Mouse (Mus musculus): Measurements from ENCODE around the gene Zdhhc22. TPM values are rescaled to one million over a fixed set of nuclear protein-coding genes. Genes with fewer than 3 reads are reported as not detected.

Gene Zdhhc22
- total and polyA plus RNA-seq, 3 experiments = not detected

DNA sequence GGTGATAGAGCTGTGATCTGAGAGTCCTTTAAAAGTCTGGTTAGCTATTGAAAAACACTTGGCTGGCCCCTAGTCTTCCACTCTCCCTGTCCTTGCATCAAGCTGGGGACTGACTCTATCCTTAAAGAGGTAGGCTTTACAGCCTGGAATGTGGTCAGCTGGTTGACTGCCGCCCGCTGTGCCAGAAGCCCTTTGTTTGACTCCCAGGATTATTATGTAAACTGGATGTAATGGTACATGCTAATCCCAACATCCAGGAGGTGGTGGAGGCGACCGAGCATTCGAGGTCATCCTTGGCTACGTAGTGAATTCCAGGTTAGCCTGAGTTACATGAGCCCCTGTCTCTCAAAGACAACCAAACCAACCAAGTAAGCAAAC lies 57.7 kb downstream of the Zdhhc22 start:
- Histone ChIP-seq H3K9ac (ENCODE audit: insufficient read depth, low read depth) (no peak overlapping the region), H3K79me2 (replicated peaks; ENCODE audit: control insufficient read depth, extremely low read depth, insufficient read depth, poor library complexity, severe bottlenecking) (no peaks in the 10 kb centered on the region), H3K27ac (ENCODE audit: insufficient read depth, low read depth) (no peak overlapping the region), H3K4me1 (ENCODE audit: control insufficient read depth in 1 of 2, insufficient read depth in 2 of 2) (peaks cover 0 to 7% of the 10 kb centered on the region in 2 experiments; a peak in 1 of 4 replicates), H3K4me2 (ENCODE audit: insufficient read depth, low read depth, poor library complexity, severe bottlenecking) (no peak overlapping the region), H3K4me3 (replicated peaks in 1 of 3; ENCODE audit: low read depth in 2 of 3, low read length in 2 of 3, poor library complexity in 1 of 3) (no peak overlapping the region), H3K27me3 (replicated peaks) (no peaks in the 10 kb centered on the region), H3K36me3 (replicated peaks in 1 of 2; ENCODE audit: control insufficient read depth in 1 of 2, insufficient read depth in 1 of 2, low read length in 1 of 2) (no peaks in the 10 kb centered on the region), H3K9me3 (replicated peaks; ENCODE audit: low read length) (peaks cover 16% of the 10 kb centered on the region)
- TF ChIP-seq SMC3 (IDR thresholded peaks at IDR 0.05; ENCODE audit: low read depth, low read length) = no peak
- no peak for TF ChIP-seq IRF4 (IDR thresholded peaks at IDR 0.05; ENCODE audit: low read depth, low read length)
- TF ChIP-seq NRF1 (IDR thresholded peaks at IDR 0.05; ENCODE audit: low read depth, low read length) = no peak
- TF ChIP-seq CHD2 (IDR thresholded peaks at IDR 0.05; ENCODE audit: low read length) = no peak
- no peak for TF ChIP-seq BHLHE40 (IDR thresholded peaks at IDR 0.05; ENCODE audit: low read depth, low read length)
- no peak for TF ChIP-seq E2F4 (IDR thresholded peaks at IDR 0.05; ENCODE audit: insufficient replicate concordance, low read depth, low read length)
- TF ChIP-seq EP300 (IDR thresholded peaks at IDR 0.05; ENCODE audit: low read length) = no peak
- no peak for TF ChIP-seq CHD1 (IDR thresholded peaks at IDR 0.05; ENCODE audit: low read depth, low read length)
- dilution Hi-C loops (cut with MboI; ENCODE audit: extremely low pct_ligation_motif_present, extremely low pct_unique_long_range_greater_than_20kb, low sequenced_read_pairs) = no loop called here
- DNase-seq (ENCODE audit: extremely low read depth) = no peak
- in situ Hi-C loops (cut with MboI; ENCODE audit: low pct_ligation_motif_present, low pct_unique_long_range_greater_than_20kb, low sequenced_read_pairs) = loop anchor here (10.0 kb wide), 1 partner anchor 158 kb away; no protein-coding TSS in a partner anchor

DNA sequence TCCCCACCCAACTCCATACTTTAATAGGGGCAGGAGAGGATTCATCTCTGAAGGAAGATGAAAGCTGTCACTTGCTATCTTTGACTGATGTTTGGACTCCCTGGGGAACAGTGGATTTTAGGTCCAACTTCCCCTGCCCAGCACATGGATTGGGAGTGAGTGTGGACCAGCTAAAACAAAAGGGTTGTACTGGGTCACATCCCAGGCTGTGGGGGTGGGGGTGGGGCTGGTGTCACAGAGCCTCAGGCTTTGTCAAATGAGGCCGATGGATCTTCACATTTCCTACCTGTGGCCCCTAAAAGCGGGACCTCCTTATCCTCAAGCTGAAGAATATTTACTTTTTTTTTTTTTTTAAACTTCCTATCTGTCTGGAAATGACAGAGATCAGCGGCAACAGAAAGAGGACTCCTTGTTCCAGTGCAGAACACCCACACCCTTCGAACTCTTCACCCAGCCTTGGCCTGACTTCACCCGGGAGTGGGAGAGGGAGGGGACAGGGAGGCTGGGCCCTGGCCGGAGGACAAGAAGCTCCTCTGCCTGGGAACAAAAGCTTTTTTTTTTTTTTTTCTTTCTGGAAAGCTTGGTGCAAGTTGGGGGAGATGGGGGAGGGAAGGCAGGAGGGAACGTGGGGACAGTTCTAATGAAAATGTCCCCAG lies 58.2 kb downstream of the Zdhhc22 start:
- no peak for DNase-seq (ENCODE audit: extremely low read depth)
- in situ Hi-C loops (cut with MboI; ENCODE audit: low pct_ligation_motif_present, low pct_unique_long_range_greater_than_20kb, low sequenced_read_pairs) (loop anchor here (10.0 kb wide), 1 partner anchor 157 kb away; no protein-coding TSS in a partner anchor), dilution Hi-C loops (cut with MboI; ENCODE audit: extremely low pct_ligation_motif_present, extremely low pct_unique_long_range_greater_than_20kb, low sequenced_read_pairs) (no loop called here)
- Histone ChIP-seq H3K4me2 (ENCODE audit: insufficient read depth, low read depth, poor library complexity, severe bottlenecking) (no peak overlapping the region), H3K36me3 (replicated peaks in 1 of 2; ENCODE audit: control insufficient read depth in 1 of 2, insufficient read depth in 1 of 2, low read length in 1 of 2) (no peaks in the 10 kb centered on the region), H3K9ac (ENCODE audit: insufficient read depth, low read depth) (no peak overlapping the region), H3K79me2 (replicated peaks; ENCODE audit: control insufficient read depth, extremely low read depth, insufficient read depth, poor library complexity, severe bottlenecking) (no peaks in the 10 kb centered on the region), H3K9me3 (replicated peaks; ENCODE audit: low read length) (peaks cover 18% of the 10 kb centered on the region), H3K4me3 (replicated peaks in 1 of 3; ENCODE audit: low read depth in 2 of 3, low read length in 2 of 3, poor library complexity in 1 of 3) (no peak overlapping the region), H3K27me3 (replicated peaks) (no peaks in the 10 kb centered on the region), H3K27ac (ENCODE audit: insufficient read depth, low read depth) (no peak overlapping the region), H3K4me1 (ENCODE audit: control insufficient read depth in 1 of 2, insufficient read depth in 2 of 2) (peaks cover 0 to 5% of the 10 kb centered on the region in 2 experiments; a peak in 1 of 4 replicates)
- TF ChIP-seq CHD1 (IDR thresholded peaks at IDR 0.05; ENCODE audit: low read depth, low read length) = no peak
- TF ChIP-seq SIN3A (IDR thresholded peaks at IDR 0.05; ENCODE audit: low read length) = no peak
- no peak for TF ChIP-seq CTCF (conservative IDR thresholded peaks at IDR 0.05 in 1 of 2, IDR thresholded peaks at IDR 0.05 in 1 of 2; ENCODE audit: low read depth in 2 of 2, low read length in 2 of 2)
- no peak for TF ChIP-seq ZC3H11A (IDR thresholded peaks at IDR 0.05; ENCODE audit: low read depth, low read length)
- no peak for TF ChIP-seq CHD2 (IDR thresholded peaks at IDR 0.05; ENCODE audit: low read length)
